Mouse (Mus musculus): Measurements from ENCODE around the gene Fermt1. TPM values are rescaled to one million over a fixed set of nuclear protein-coding genes. Genes with fewer than 3 reads are reported as not detected.

Gene Fermt1
- polyA plus RNA-seq, 1 experiment from 2014 or later, result 62.8 TPM

DNA sequence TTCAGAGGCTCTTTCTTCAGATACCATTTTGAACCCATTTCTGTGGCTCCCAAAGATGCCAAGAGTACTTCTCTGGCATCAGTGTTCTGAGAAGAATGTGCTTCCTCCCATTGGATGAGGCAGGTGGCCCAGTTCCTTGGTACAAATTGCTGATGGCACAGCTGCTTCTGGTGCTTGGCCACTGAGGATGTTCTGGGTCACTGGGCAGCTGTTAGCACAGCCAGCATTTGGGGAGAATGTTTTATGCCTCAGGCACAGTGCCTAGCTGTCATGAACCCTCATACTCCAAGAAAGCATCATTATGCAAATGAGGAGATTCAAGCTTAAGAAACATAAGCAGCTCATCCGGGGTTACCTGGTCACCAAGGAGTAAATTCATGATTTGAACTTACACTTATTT is 12.1 kb upstream of the Fermt1 start:
- 83% methylated on average over 1 of the region's 1 CpGs for WGBS
- ATAC-seq (ENCODE audit: low FRiP score, low TSS enrichment), result no peak
- H3K4me2 ChIP-seq (replicated peaks; ENCODE audit: low read depth), result no peak overlapping the region

DNA sequence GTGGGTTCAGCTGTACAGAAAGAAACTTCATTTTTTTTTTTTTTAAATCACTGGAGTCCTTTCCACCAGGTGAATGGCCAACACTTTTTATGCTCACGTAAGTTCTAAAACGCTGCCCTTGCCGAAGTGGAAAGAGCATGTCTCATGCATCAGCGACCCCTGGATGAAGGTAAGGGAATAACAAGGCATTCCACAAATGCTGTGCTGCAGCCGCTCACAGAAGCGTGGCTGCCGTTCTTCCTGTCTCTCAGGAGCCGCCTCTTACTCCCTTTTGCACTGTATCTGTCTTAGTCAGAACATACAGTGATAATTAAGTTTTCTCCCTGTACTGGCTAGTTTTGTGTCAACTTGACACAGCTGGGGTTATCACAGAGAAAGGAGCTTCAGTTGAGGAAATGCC is 6.5 kb upstream of the Fermt1 start:
- Histone ChIP-seq H3K4me2 (replicated peaks; ENCODE audit: low read depth) (no peak overlapping the region), H3K9ac (ENCODE audit: low read length) (no peak overlapping the region), H3K36me3 (ENCODE audit: control insufficient read depth, insufficient read depth, low read length) (no peaks in the 10 kb centered on the region), H3K4me1 (replicated peaks; ENCODE audit: control insufficient read depth, insufficient read depth) (no peaks in the 10 kb centered on the region), H3K4me3 (ENCODE audit: low read depth, low read length) (no peak overlapping the region), H3K9me3 (ENCODE audit: control insufficient read depth, low read length) (no peaks in the 10 kb centered on the region), H3K27me3 (ENCODE audit: control insufficient read depth, insufficient read depth, low read length) (no peaks in the 10 kb centered on the region), H3K27ac (replicated peaks) (no peak overlapping the region)
- WGBS, result 2% methylated on average over 8 of the region's 8 CpGs
- DNase-seq (ENCODE audit: low spot score), result peak; percentile 58
- no peak for TF ChIP-seq EP300 (optimal IDR thresholded peaks at IDR 0.05)
- peak; percentile 84 for TF ChIP-seq CTCF (IDR thresholded peaks at IDR 0.05; ENCODE audit: low read depth)
- ATAC-seq (ENCODE audit: low FRiP score, low TSS enrichment), result peak; percentile 44; the same call in 1 of the 2 replicates

More for the DNA sequence above, 12.1 kb upstream of the Fermt1 start:
- Histone ChIP-seq H3K27ac (replicated peaks) (no peak overlapping the region), H3K9ac (ENCODE audit: low read length) (no peak overlapping the region), H3K9me3 (ENCODE audit: control insufficient read depth, low read length) (no peaks in the 10 kb centered on the region), H3K27me3 (ENCODE audit: control insufficient read depth, insufficient read depth, low read length) (no peaks in the 10 kb centered on the region), H3K36me3 (ENCODE audit: control insufficient read depth, insufficient read depth, low read length) (no peaks in the 10 kb centered on the region), H3K4me1 (replicated peaks; ENCODE audit: control insufficient read depth, insufficient read depth) (no peaks in the 10 kb centered on the region), H3K4me3 (ENCODE audit: low read depth, low read length) (no peak overlapping the region)
- TF ChIP-seq EP300 (optimal IDR thresholded peaks at IDR 0.05), result no peak
- TF ChIP-seq CTCF (IDR thresholded peaks at IDR 0.05; ENCODE audit: low read depth), result no peak
- DNase-seq (ENCODE audit: low spot score), result no peak

DNA sequence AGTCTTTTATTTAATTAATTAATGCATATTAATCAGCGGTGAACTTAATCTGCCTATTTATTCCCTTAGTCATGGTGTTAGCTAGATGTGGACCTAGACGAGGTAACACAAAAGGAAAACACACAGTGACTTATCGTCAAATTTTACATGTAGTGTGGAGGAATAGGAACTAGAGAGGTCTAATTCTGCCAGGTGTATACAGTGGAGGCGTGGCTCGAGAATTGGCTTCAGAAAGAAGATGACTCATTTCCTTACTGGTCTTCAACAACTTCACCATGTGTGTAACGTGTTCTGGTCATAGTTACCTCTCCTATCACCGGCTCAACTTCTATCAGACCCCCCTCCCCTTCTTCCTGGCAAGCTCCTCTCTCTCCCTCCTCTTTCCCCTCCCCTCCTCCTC is 2.5 kb upstream of the Fermt1 start:
- DNase-seq (ENCODE audit: low spot score) (peak; percentile 57), ATAC-seq (ENCODE audit: low FRiP score, low TSS enrichment) (peak; percentile 84)
- no peak for TF ChIP-seq CTCF (IDR thresholded peaks at IDR 0.05; ENCODE audit: low read depth)
- no peak for TF ChIP-seq EP300 (optimal IDR thresholded peaks at IDR 0.05)
- Histone ChIP-seq H3K9me3 (ENCODE audit: control insufficient read depth, low read length) (no peaks in the 10 kb centered on the region), H3K9ac (ENCODE audit: low read length) (no peak overlapping the region), H3K4me2 (replicated peaks; ENCODE audit: low read depth) (no peak overlapping the region), H3K4me3 (ENCODE audit: low read depth, low read length) (no peak overlapping the region), H3K36me3 (ENCODE audit: control insufficient read depth, insufficient read depth, low read length) (no peaks in the 10 kb centered on the region), H3K4me1 (replicated peaks; ENCODE audit: control insufficient read depth, insufficient read depth) (no peaks in the 10 kb centered on the region), H3K27me3 (ENCODE audit: control insufficient read depth, insufficient read depth, low read length) (no peaks in the 10 kb centered on the region), H3K27ac (replicated peaks) (0 out of 2 replicates have a peak overlapping the region, but pooled peaks have one; percentile 5)
- WGBS, result 48% methylated on average over 7 of the region's 7 CpGs

DNA sequence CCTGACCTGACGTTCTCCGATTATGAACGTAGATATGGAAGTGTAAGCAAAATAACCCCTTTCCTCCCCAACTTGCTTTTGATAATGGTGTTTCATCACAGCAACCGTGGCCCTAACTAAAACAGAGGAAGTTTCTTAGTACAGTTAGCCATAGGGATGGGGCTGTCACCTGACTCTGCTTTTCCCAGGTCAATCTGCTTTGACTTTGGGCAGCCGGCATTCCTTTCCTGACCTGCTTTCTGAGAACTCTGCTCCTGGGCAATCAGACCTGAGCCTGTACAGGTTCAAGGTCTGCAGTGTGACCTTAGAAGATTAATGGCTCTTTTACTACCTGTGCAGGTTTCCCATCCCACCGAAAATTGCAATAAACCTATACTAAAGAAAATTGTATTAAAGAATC is 1.3 kb upstream of the Fermt1 start:
- ATAC-seq (ENCODE audit: low FRiP score, low TSS enrichment), result no peak
- no peaks in the 10 kb centered on the region for H3K9me3 ChIP-seq (ENCODE audit: control insufficient read depth, low read length)
- no peak overlapping the region for H3K4me3 ChIP-seq (ENCODE audit: low read depth, low read length)
- H3K27me3 ChIP-seq (ENCODE audit: control insufficient read depth, insufficient read depth, low read length), result no peaks in the 10 kb centered on the region
- no peak overlapping the region for H3K9ac ChIP-seq (ENCODE audit: low read length)
- no peaks in the 10 kb centered on the region for H3K4me1 ChIP-seq (replicated peaks; ENCODE audit: control insufficient read depth, insufficient read depth)
- DNase-seq (ENCODE audit: low spot score), result no peak
- 46% methylated on average over 6 of the region's 6 CpGs for WGBS
- no peak overlapping the region for H3K27ac ChIP-seq (replicated peaks)
- TF ChIP-seq CTCF (IDR thresholded peaks at IDR 0.05; ENCODE audit: low read depth) (no peak), EP300 (optimal IDR thresholded peaks at IDR 0.05) (no peak)
- H3K36me3 ChIP-seq (ENCODE audit: control insufficient read depth, insufficient read depth, low read length), result no peaks in the 10 kb centered on the region
- no peak overlapping the region for H3K4me2 ChIP-seq (replicated peaks; ENCODE audit: low read depth)

DNA sequence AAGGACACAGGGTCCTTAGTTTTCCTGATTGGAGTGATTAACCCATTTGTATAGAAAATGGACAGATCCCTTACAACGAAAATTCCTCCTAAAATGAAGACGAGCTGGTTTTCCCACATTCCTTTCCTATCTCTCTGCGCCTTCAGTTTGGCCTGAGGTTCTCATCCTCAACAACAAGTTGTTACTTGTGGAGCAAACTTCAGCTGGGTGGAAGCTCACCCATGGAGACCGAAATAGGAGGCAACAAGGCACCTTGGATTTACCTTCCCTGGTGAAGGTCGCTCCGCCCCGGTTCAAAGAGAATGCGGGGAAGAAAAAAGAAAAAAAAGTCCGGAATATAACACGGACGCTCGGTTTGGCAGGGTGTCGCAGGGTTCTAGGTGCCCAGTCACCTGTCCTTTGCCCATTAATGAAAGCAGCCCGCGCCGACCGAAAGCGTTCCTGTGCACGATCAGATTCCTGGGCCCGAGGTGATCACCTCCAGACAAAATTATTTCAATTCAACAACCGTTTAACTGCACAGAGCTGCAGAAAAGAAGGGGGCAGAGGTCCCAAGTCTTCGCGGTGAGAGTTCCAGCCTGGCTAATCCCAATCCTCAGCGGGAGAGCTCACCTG is 888 bp downstream of the Fermt1 start:
- TF ChIP-seq CTCF (IDR thresholded peaks at IDR 0.05; ENCODE audit: low read depth) (no peak), EP300 (optimal IDR thresholded peaks at IDR 0.05) (no peak)
- ATAC-seq (ENCODE audit: low FRiP score, low TSS enrichment), result no peak
- H3K4me1 ChIP-seq (replicated peaks; ENCODE audit: control insufficient read depth, insufficient read depth), result no peaks in the 10 kb centered on the region
- no peaks in the 10 kb centered on the region for H3K9me3 ChIP-seq (ENCODE audit: control insufficient read depth, low read length)
- peak overlapping the region; percentile 93 for H3K27ac ChIP-seq (replicated peaks)
- H3K9ac ChIP-seq (ENCODE audit: low read length), result peak overlapping the region; percentile 69
- H3K27me3 ChIP-seq (ENCODE audit: control insufficient read depth, insufficient read depth, low read length), result no peaks in the 10 kb centered on the region
- peak; percentile 43 for DNase-seq (ENCODE audit: low spot score)
- 5% methylated on average over 24 of the region's 24 CpGs for WGBS
- no peaks in the 10 kb centered on the region for H3K36me3 ChIP-seq (ENCODE audit: control insufficient read depth, insufficient read depth, low read length)
- peak overlapping the region; percentile 51 for H3K4me2 ChIP-seq (replicated peaks; ENCODE audit: low read depth)
- H3K4me3 ChIP-seq (ENCODE audit: low read depth, low read length), result peak overlapping the region; percentile 51

DNA sequence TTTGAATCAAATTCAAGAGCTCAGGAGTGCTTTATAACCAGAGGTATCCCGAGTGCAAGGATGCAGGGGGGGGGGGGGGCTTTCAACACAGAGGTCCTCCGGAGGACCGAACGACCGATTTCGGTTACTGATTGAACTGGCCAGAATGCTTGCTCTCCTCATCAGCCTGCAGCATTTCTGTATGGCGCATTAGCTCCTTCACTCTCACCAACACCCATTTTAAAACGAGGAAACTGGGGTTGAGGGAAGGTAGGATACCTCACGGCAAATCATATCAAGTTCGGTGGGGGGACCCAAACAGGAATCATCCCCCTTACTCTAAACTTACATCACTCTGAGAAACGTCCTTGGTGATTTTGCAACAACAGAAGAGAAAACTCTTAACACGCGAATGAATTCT is 1.7 kb downstream of the Fermt1 start:
- DNase-seq (ENCODE audit: low spot score) (peak; percentile 34), ATAC-seq (ENCODE audit: low FRiP score, low TSS enrichment) (no peak)
- WGBS, result 29% methylated on average over 13 of the region's 13 CpGs
- no peaks in the 10 kb centered on the region for H3K9me3 ChIP-seq (ENCODE audit: control insufficient read depth, low read length)
- H3K4me3 ChIP-seq (ENCODE audit: low read depth, low read length), result peak overlapping the region; percentile 51
- no peaks in the 10 kb centered on the region for H3K4me1 ChIP-seq (replicated peaks; ENCODE audit: control insufficient read depth, insufficient read depth)
- H3K27me3 ChIP-seq (ENCODE audit: control insufficient read depth, insufficient read depth, low read length), result no peaks in the 10 kb centered on the region
- peak overlapping the region; percentile 51; the same call in 1 of the 2 replicates for H3K9ac ChIP-seq (ENCODE audit: low read length)
- TF ChIP-seq CTCF (IDR thresholded peaks at IDR 0.05; ENCODE audit: low read depth) (no peak), EP300 (optimal IDR thresholded peaks at IDR 0.05) (no peak)
- H3K27ac ChIP-seq (replicated peaks), result peak overlapping the region; percentile 58
- H3K4me2 ChIP-seq (replicated peaks; ENCODE audit: low read depth), result peak overlapping the region; percentile 51
- H3K36me3 ChIP-seq (ENCODE audit: control insufficient read depth, insufficient read depth, low read length), result no peaks in the 10 kb centered on the region
